Comparison of ENCODE assay signal across 21 mouse cellular contexts in the genomic region with DNA sequence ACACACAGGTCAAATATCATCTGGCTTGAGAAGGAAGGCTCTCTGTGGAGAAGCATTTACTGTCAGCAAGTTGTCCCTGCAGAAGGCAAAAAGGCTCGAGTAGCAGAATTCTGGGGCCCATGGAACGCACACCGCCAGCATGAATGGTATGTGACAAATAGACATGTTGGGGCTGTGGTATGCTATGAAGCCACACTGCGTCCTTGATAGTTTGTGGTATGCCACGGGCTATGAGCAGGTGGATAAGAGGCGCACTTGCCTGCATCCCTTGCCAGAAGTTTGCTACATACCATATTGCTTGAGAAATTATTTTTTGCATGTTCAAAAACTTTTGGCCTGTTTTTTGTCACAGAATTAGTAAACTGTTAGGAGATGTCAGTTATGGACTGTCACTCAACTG.
DNase-seq lines count a peak whose midpoint lies in the region; ATAC-seq and TF ChIP-seq lines count a peak whose summit lies in the region.
"Had no signal": no experiment of that assay in that cellular context is flagged by ENCODE, and none has a peak within 500 bp of the region (broad histone marks: within the 10 kb centered on the region; RNA-seq: fewer than 3 reads in every experiment).

No protein-coding gene starts in this region.

- ATAC-seq in heart, embryonic 12.5 days (ENCODE audit: insufficient number of reproducible peaks, low FRiP score), result no peak
- 0 out of 2 replicates have a peak, but pooled peaks have one; percentile 18 for ATAC-seq in heart, embryonic 16.5 days (replicated peaks; ENCODE audit: extremely low read depth, insufficient read depth, low FRiP score)
- ATAC-seq in heart, postnatal 0 days (ENCODE audit: insufficient read depth, low read depth), result peak; percentile 27; the same call in 1 of the 2 replicates
- ATAC-seq: CD4-positive, CD25-positive, alpha-beta regulatory T cell, adult 4 months; forebrain, embryonic 15.5 days; hindbrain, postnatal 0 days had no signal

- H3K27ac ChIP-seq in heart, embryonic 12.5 days (ENCODE audit: poor library complexity, severe bottlenecking), result no peak overlapping the region
- peak overlapping the region; percentile 61 for H3K27ac ChIP-seq in heart, embryonic 16.5 days (ENCODE audit: low read length)
- H3K27ac ChIP-seq in heart, postnatal 0 days (ENCODE audit: low read depth), result peak overlapping the region; percentile 34
- H3K27ac ChIP-seq: embryonic facial prominence, embryonic 12.5 days; forebrain, embryonic 15.5 days; hindbrain, embryonic 13.5 days; hindbrain, postnatal 0 days had no signal

- H3K36me3 ChIP-seq in heart, embryonic 12.5 days, result no peaks in the 10 kb centered on the region
- H3K36me3 ChIP-seq in heart, embryonic 16.5 days (ENCODE audit: control insufficient read depth, insufficient read depth), result no peaks in the 10 kb centered on the region
- H3K36me3 ChIP-seq in heart, postnatal 0 days (replicated peaks; ENCODE audit: control insufficient read depth, insufficient read depth, low read length), result no peaks in the 10 kb centered on the region
- H3K36me3 ChIP-seq: embryonic facial prominence, embryonic 12.5 days; forebrain, embryonic 15.5 days; G1E; hindbrain, embryonic 13.5 days had no signal

- H3K27me3 ChIP-seq in heart, embryonic 12.5 days (replicated peaks), result no peaks in the 10 kb centered on the region
- no peaks in the 10 kb centered on the region for H3K27me3 ChIP-seq in heart, embryonic 16.5 days (ENCODE audit: control insufficient read depth, insufficient read depth, low read length)
- no peaks in the 10 kb centered on the region for H3K27me3 ChIP-seq in heart, postnatal 0 days (ENCODE audit: control insufficient read depth, insufficient read depth, low read length)
- H3K27me3 ChIP-seq: embryonic facial prominence, embryonic 12.5 days; forebrain, embryonic 15.5 days; hindbrain, embryonic 13.5 days had no signal

- no peak overlapping the region for H3K4me3 ChIP-seq in heart, embryonic 12.5 days
- H3K4me3 ChIP-seq in heart, embryonic 16.5 days (ENCODE audit: low read length), result no peak overlapping the region
- H3K4me3 ChIP-seq in heart, postnatal 0 days (ENCODE audit: low read depth, low read length), result no peak overlapping the region
- H3K4me3 ChIP-seq: embryonic facial prominence, embryonic 12.5 days; forebrain, embryonic 15.5 days; hindbrain, embryonic 13.5 days had no signal

- H3K9me3 ChIP-seq in heart, embryonic 12.5 days (replicated peaks), result no peaks in the 10 kb centered on the region
- no peaks in the 10 kb centered on the region for H3K9me3 ChIP-seq in heart, embryonic 16.5 days (replicated peaks; ENCODE audit: control insufficient read depth, low read length)
- no peaks in the 10 kb centered on the region for H3K9me3 ChIP-seq in heart, postnatal 0 days (replicated peaks; ENCODE audit: control insufficient read depth, low read length)
- H3K9me3 ChIP-seq: embryonic facial prominence, embryonic 12.5 days; forebrain, embryonic 15.5 days; G1E; hindbrain, embryonic 13.5 days had no signal

- no peak overlapping the region for H3K9ac ChIP-seq in heart, embryonic 12.5 days
- no peak overlapping the region for H3K9ac ChIP-seq in heart, embryonic 16.5 days (ENCODE audit: low read length)
- H3K9ac ChIP-seq in heart, postnatal 0 days (replicated peaks; ENCODE audit: low read depth, low read length), result no peak overlapping the region
- H3K9ac ChIP-seq: embryonic facial prominence, embryonic 12.5 days; forebrain, embryonic 15.5 days; hindbrain, embryonic 13.5 days had no signal

- intact Hi-C loops in heart, postnatal 14 days (cut with DNase I), result no loop called here

- no peak for TF ChIP-seq CTCF in heart, postnatal 0 days (IDR thresholded peaks at IDR 0.05; ENCODE audit: low read depth)

- no peak for DNase-seq in heart, postnatal 14 days
- DNase-seq in heart, adult 18-20 months, result no peak
- DNase-seq in 416B (ENCODE audit: low read depth), result peak; percentile 7
- DNase-seq in heart, postnatal 0 days (ENCODE audit: low spot score), result no peak
- no peak for DNase-seq in frontal cortex, adult 2 months (ENCODE audit: extremely low spot score in 1 of 2, low spot score in 1 of 2)
- DNase-seq: adrenal gland, postnatal 10 days; B cell, adult 2 months; cerebellum, adult 11-12 months; cerebellum, adult 9-10 months; cerebellum, postnatal 25 days; gastrocnemius, postnatal 10 days; kidney, adult 11 months; kidney, adult 9 months had no signal

- H3K4me2 ChIP-seq in heart, embryonic 12.5 days, result 0 out of 2 replicates have a peak overlapping the region, but pooled peaks have one; percentile 13
- H3K4me2 ChIP-seq in heart, embryonic 16.5 days (ENCODE audit: low read depth, low read length), result peak overlapping the region; percentile 0; the same call in 1 of the 2 replicates
- H3K4me2 ChIP-seq in heart, postnatal 0 days (ENCODE audit: low read depth, low read length), result no peak overlapping the region
- H3K4me2 ChIP-seq: embryonic facial prominence, embryonic 12.5 days; forebrain, embryonic 15.5 days; hindbrain, embryonic 13.5 days had no signal

- H3K4me1 ChIP-seq in heart, embryonic 12.5 days (replicated peaks), result peaks cover 22% of the 10 kb centered on the region
- H3K4me1 ChIP-seq in heart, embryonic 16.5 days (ENCODE audit: control insufficient read depth, insufficient read depth, low read length), result peaks cover 17% of the 10 kb centered on the region
- 0 out of 2 replicates have a peak, but pooled peaks cover 4% of the 10 kb centered on the region for H3K4me1 ChIP-seq in heart, postnatal 0 days (ENCODE audit: control insufficient read depth, insufficient read depth)
- H3K4me1 ChIP-seq: embryonic facial prominence, embryonic 12.5 days had no signal

- 48% methylated on average over 6 of the region's 6 CpGs for WGBS in heart, embryonic 12.5 days
- WGBS in heart, embryonic 16.5 days, result 37% methylated on average over 6 of the region's 6 CpGs
- WGBS in heart, postnatal 0 days, result 19% methylated on average over 6 of the region's 6 CpGs

- TF ChIP-seq EP300 in heart, postnatal 0 days (IDR thresholded peaks at IDR 0.05; ENCODE audit: low read depth), result no peak
